Comparison of ENCODE assay signal across 7 mouse cellular contexts in genomic region chr19:3321617-3322016, GRCm38 (mm10). TPM values are rescaled to one million over a fixed set of nuclear protein-coding genes. Genes with fewer than 3 reads are reported as not detected.
DNase-seq lines count a peak whose midpoint lies in the region; ATAC-seq lines count a peak whose summit lies in the region.

No protein-coding gene starts in this region.

- H3K27ac ChIP-seq in embryonic facial prominence, embryonic 10.5 days (replicated peaks) = no peak overlapping the region
- H3K27ac ChIP-seq in hindbrain, embryonic 10.5 days = no peak overlapping the region
- no peak overlapping the region for H3K27ac ChIP-seq in limb, embryonic 12.5 days
- H3K27ac ChIP-seq in midbrain, embryonic 16.5 days (ENCODE audit: low read length) = no peak overlapping the region

- peaks cover 70% of the 10 kb centered on the region for H3K27me3 ChIP-seq in embryonic facial prominence, embryonic 10.5 days (replicated peaks; ENCODE audit: low read depth, poor library complexity, severe bottlenecking)
- peaks cover 67% of the 10 kb centered on the region for H3K27me3 ChIP-seq in hindbrain, embryonic 10.5 days (ENCODE audit: insufficient read depth, poor library complexity, severe bottlenecking)
- H3K27me3 ChIP-seq in limb, embryonic 12.5 days = peaks cover 28% of the 10 kb centered on the region
- H3K27me3 ChIP-seq in midbrain, embryonic 16.5 days (ENCODE audit: control insufficient read depth, insufficient read depth, low read depth, low read length) = peaks cover 20% of the 10 kb centered on the region

- ATAC-seq in limb, embryonic 12.5 days (ENCODE audit: insufficient number of reproducible peaks, insufficient read depth, low FRiP score, low TSS enrichment, low read depth) = no peak
- no peak for ATAC-seq in midbrain, embryonic 16.5 days

- H3K4me1 ChIP-seq in embryonic facial prominence, embryonic 10.5 days = peaks cover 44% of the 10 kb centered on the region
- H3K4me1 ChIP-seq in hindbrain, embryonic 10.5 days (replicated peaks) = peaks cover 49% of the 10 kb centered on the region
- H3K4me1 ChIP-seq in limb, embryonic 12.5 days (replicated peaks) = peaks cover 37% of the 10 kb centered on the region
- H3K4me1 ChIP-seq in midbrain, embryonic 16.5 days (ENCODE audit: control insufficient read depth, insufficient read depth, low read length) = peaks cover 32% of the 10 kb centered on the region

- peak; percentile 97 for DNase-seq in 416B (ENCODE audit: low read depth)
- peak; percentile 40 to 47 for DNase-seq in B cell, adult 2 months
- DNase-seq in embryonic facial prominence, embryonic 10.5 days (ENCODE audit: low spot score) = peak; percentile 32
- DNase-seq in hindbrain, embryonic 10.5 days (ENCODE audit: low spot score) = peak; percentile 12
- DNase-seq in frontal cortex, adult 2 months (ENCODE audit: extremely low spot score in 1 of 2, low spot score in 1 of 2) = no peak

- peak overlapping the region; percentile 96 for H3K4me2 ChIP-seq in limb, embryonic 12.5 days
- H3K4me2 ChIP-seq in midbrain, embryonic 16.5 days (ENCODE audit: low read length) = peak overlapping the region; percentile 89; the same call in 1 of the 2 replicates

- 5% methylated on average over 11 of the region's 11 CpGs for WGBS in embryonic facial prominence, embryonic 10.5 days
- WGBS in hindbrain, embryonic 10.5 days = 6% methylated on average over 11 of the region's 11 CpGs
- 7% methylated on average over 11 of the region's 11 CpGs for WGBS in limb, embryonic 12.5 days
- 10% methylated on average over 11 of the region's 11 CpGs for WGBS in midbrain, embryonic 16.5 days

- H3K9me3 ChIP-seq in embryonic facial prominence, embryonic 10.5 days = 0 out of 2 replicates have a peak, but pooled peaks cover 2% of the 10 kb centered on the region
- H3K9me3 ChIP-seq in hindbrain, embryonic 10.5 days = peaks cover 5% of the 10 kb centered on the region; the same call in 1 of the 2 replicates
- no peaks in the 10 kb centered on the region for H3K9me3 ChIP-seq in limb, embryonic 12.5 days
- no peaks in the 10 kb centered on the region for H3K9me3 ChIP-seq in midbrain, embryonic 16.5 days (replicated peaks; ENCODE audit: control insufficient read depth, low read length, poor library complexity, severe bottlenecking)

- H3K36me3 ChIP-seq in embryonic facial prominence, embryonic 10.5 days (replicated peaks) = no peaks in the 10 kb centered on the region
- H3K36me3 ChIP-seq in hindbrain, embryonic 10.5 days = no peaks in the 10 kb centered on the region
- H3K36me3 ChIP-seq in limb, embryonic 12.5 days = no peaks in the 10 kb centered on the region
- H3K36me3 ChIP-seq in midbrain, embryonic 16.5 days (ENCODE audit: control insufficient read depth, insufficient read depth, low read length) = no peaks in the 10 kb centered on the region

- H3K9ac ChIP-seq in limb, embryonic 12.5 days (replicated peaks) = no peak overlapping the region
- H3K9ac ChIP-seq in midbrain, embryonic 16.5 days (ENCODE audit: low read depth, low read length) = no peak overlapping the region

- peak overlapping the region; percentile 61; the same call in 1 of the 2 replicates for H3K4me3 ChIP-seq in embryonic facial prominence, embryonic 10.5 days
- H3K4me3 ChIP-seq in hindbrain, embryonic 10.5 days = peak overlapping the region; percentile 56; the same call in 1 of the 2 replicates
- peak overlapping the region; percentile 60 for H3K4me3 ChIP-seq in limb, embryonic 12.5 days (replicated peaks)
- H3K4me3 ChIP-seq in midbrain, embryonic 16.5 days (ENCODE audit: low read depth, low read length) = no peak overlapping the region

RNA-seq across cellular contexts. Expression of gene Cpt1a, which starts 0.5 kb away (rescaled TPM):
- polyA plus RNA-seq in embryonic facial prominence, embryonic 10.5 days (2016; fragmentation: Nextera tagmentation; extraction: Ambion mirVana) = 4.5 and 5.7 TPM in 2 replicates
- polyA plus RNA-seq in hindbrain, embryonic 10.5 days (2016; fragmentation: Nextera tagmentation; extraction: Ambion mirVana) = 3.6 and 5.6 TPM in 2 replicates
- polyA plus RNA-seq in limb, embryonic 12.5 days (2016; fragmentation: Nextera tagmentation; extraction: Ambion mirVana) = 12.1 and 12.8 TPM in 2 replicates
- polyA plus RNA-seq in midbrain, embryonic 16.5 days (2015; fragmentation: Nextera tagmentation; extraction: Ambion mirVana) = 14.9 and 15.1 TPM in 2 replicates
- polyA plus RNA-seq in frontal cortex, adult 2 months (2012; rRNA removed) = 22.6 and 25.1 TPM in 2 replicates

RNA-seq across cellular contexts. Expression of gene Ighmbp2, which starts 38.8 kb away (rescaled TPM):
- polyA plus RNA-seq in embryonic facial prominence, embryonic 10.5 days (2016; fragmentation: Nextera tagmentation; extraction: Ambion mirVana) = 12.3 and 13.8 TPM in 2 replicates
- polyA plus RNA-seq in hindbrain, embryonic 10.5 days (2016; fragmentation: Nextera tagmentation; extraction: Ambion mirVana) = 10.9 and 11.2 TPM in 2 replicates
- polyA plus RNA-seq in limb, embryonic 12.5 days (2016; fragmentation: Nextera tagmentation; extraction: Ambion mirVana) = 14.6 and 15.3 TPM in 2 replicates
- 10.8 and 11.2 TPM in 2 replicates for polyA plus RNA-seq in midbrain, embryonic 16.5 days (2015; fragmentation: Nextera tagmentation; extraction: Ambion mirVana)
- 7.0 and 8.2 TPM in 2 replicates for polyA plus RNA-seq in frontal cortex, adult 2 months (2012; rRNA removed)

RNA-seq across cellular contexts. Expression of gene Mrpl21, which starts 38.9 kb away (rescaled TPM):
- polyA plus RNA-seq in embryonic facial prominence, embryonic 10.5 days (2016; fragmentation: Nextera tagmentation; extraction: Ambion mirVana) = 143 and 148 TPM in 2 replicates
- polyA plus RNA-seq in hindbrain, embryonic 10.5 days (2016; fragmentation: Nextera tagmentation; extraction: Ambion mirVana) = 126 and 128 TPM in 2 replicates
- polyA plus RNA-seq in limb, embryonic 12.5 days (2016; fragmentation: Nextera tagmentation; extraction: Ambion mirVana) = 132 and 139 TPM in 2 replicates
- 90.5 and 93.9 TPM in 2 replicates for polyA plus RNA-seq in midbrain, embryonic 16.5 days (2015; fragmentation: Nextera tagmentation; extraction: Ambion mirVana)
- 53.9 and 56.7 TPM in 2 replicates for polyA plus RNA-seq in frontal cortex, adult 2 months (2012; rRNA removed)

Comparison
In these comparisons a context has a peak if more than half of its experiments do, and no peak if none do; other contexts are left out.
1. DNase-seq: peak in 416B (single experiment), B cell, adult 2 months (2 of 2), embryonic facial prominence, embryonic 10.5 days (single experiment) and hindbrain, embryonic 10.5 days (single experiment); none in frontal cortex, adult 2 months (0 of 2).